Mouse (Mus musculus): ENCODE measurements at regions not wholly inside any gene's neighbourhood (a gene's known extent, or its start where the extent isn't known, plus 50 kb on each side); places are given as distances from the start of the nearest gene placed in this dataset.

DNA sequence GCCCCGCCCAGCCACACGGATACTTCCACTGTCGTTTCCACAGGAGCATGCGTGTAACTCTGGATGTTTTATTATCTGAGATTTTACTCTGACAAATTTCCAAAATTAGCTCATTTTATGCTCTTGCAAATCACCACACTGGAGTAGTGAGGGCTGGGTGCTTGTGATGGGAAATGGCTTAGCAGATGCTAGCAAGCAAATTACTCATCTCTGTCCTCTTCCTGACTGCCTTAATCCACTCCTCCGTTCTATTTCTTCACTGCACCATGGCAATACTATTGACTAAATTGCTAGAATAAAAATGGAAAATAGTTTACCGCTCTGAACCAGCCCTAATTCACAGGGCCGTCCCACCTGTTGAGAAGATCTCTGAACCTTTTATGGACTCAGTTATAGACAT is 223.8 kb downstream of the Xpnpep1 start:
- Histone ChIP-seq H3K27me3 (replicated peaks) (no peaks in the 10 kb centered on the region), H3K79me2 (replicated peaks; ENCODE audit: control insufficient read depth, extremely low read depth, insufficient read depth, poor library complexity, severe bottlenecking) (no peaks in the 10 kb centered on the region), H3K9ac (ENCODE audit: insufficient read depth, low read depth) (no peak overlapping the region), H3K27ac (ENCODE audit: insufficient read depth, low read depth) (no peak overlapping the region), H3K36me3 (replicated peaks in 1 of 2; ENCODE audit: control insufficient read depth in 1 of 2, insufficient read depth in 1 of 2, low read length in 1 of 2) (no peaks in the 10 kb centered on the region), H3K4me2 (ENCODE audit: insufficient read depth, low read depth, poor library complexity, severe bottlenecking) (no peak overlapping the region), H3K4me1 (ENCODE audit: control insufficient read depth in 1 of 2, insufficient read depth in 2 of 2) (no peaks in the 10 kb centered on the region), H3K4me3 (replicated peaks in 1 of 3; ENCODE audit: low read depth in 2 of 3, low read length in 2 of 3, poor library complexity in 1 of 3) (no peak overlapping the region), H3K9me3 (replicated peaks; ENCODE audit: low read length) (no peaks in the 10 kb centered on the region)
- DNase-seq (ENCODE audit: extremely low read depth), result no peak
- dilution Hi-C loops (cut with MboI; ENCODE audit: extremely low pct_ligation_motif_present, extremely low pct_unique_long_range_greater_than_20kb, low sequenced_read_pairs), result no loop called here
- TF ChIP-seq RCOR1 (conservative IDR thresholded peaks at IDR 0.05; ENCODE audit: low read depth, low read length) (no peak), MXI1 (IDR thresholded peaks at IDR 0.05; ENCODE audit: low read depth, low read length) (no peak), MAFK (IDR thresholded peaks at IDR 0.05; ENCODE audit: insufficient replicate concordance, low read length) (no peak)
- in situ Hi-C loops (cut with MboI; ENCODE audit: low pct_ligation_motif_present, low pct_unique_long_range_greater_than_20kb, low sequenced_read_pairs), result no loop called here

- Histone ChIP-seq H3K4me1 (ENCODE audit: control insufficient read depth in 1 of 2, insufficient read depth in 2 of 2) (no peaks in the 10 kb centered on the region), H3K9ac (ENCODE audit: insufficient read depth, low read depth) (no peak overlapping the region), H3K4me3 (replicated peaks in 1 of 3; ENCODE audit: low read depth in 2 of 3, low read length in 2 of 3, poor library complexity in 1 of 3) (no peak overlapping the region), H3K9me3 (replicated peaks; ENCODE audit: low read length) (no peaks in the 10 kb centered on the region), H3K4me2 (ENCODE audit: insufficient read depth, low read depth, poor library complexity, severe bottlenecking) (peak overlapping the region; percentile 29; the same call in 1 of the 2 replicates), H3K27me3 (replicated peaks) (no peaks in the 10 kb centered on the region), H3K27ac (ENCODE audit: insufficient read depth, low read depth) (no peak overlapping the region), H3K79me2 (replicated peaks; ENCODE audit: control insufficient read depth, extremely low read depth, insufficient read depth, poor library complexity, severe bottlenecking) (no peaks in the 10 kb centered on the region), H3K36me3 (replicated peaks in 1 of 2; ENCODE audit: control insufficient read depth in 1 of 2, insufficient read depth in 1 of 2, low read length in 1 of 2) (no peaks in the 10 kb centered on the region)
- dilution Hi-C loops (cut with MboI; ENCODE audit: extremely low pct_ligation_motif_present, extremely low pct_unique_long_range_greater_than_20kb, low sequenced_read_pairs) (no loop called here), in situ Hi-C loops (cut with MboI; ENCODE audit: low pct_ligation_motif_present, low pct_unique_long_range_greater_than_20kb, low sequenced_read_pairs) (no loop called here)
- TF ChIP-seq JUND (conservative IDR thresholded peaks at IDR 0.05; ENCODE audit: low read depth, low read length) (no peak), E2F4 (IDR thresholded peaks at IDR 0.05; ENCODE audit: insufficient replicate concordance, low read depth, low read length) (no peak), NRF1 (IDR thresholded peaks at IDR 0.05; ENCODE audit: low read depth, low read length) (no peak), MAX (IDR thresholded peaks at IDR 0.05; ENCODE audit: low read length) (no peak), MAFK (IDR thresholded peaks at IDR 0.05; ENCODE audit: insufficient replicate concordance, low read length) (no peak), CTCF (conservative IDR thresholded peaks at IDR 0.05 in 1 of 2, IDR thresholded peaks at IDR 0.05 in 1 of 2; ENCODE audit: low read depth in 2 of 2, low read length in 2 of 2) (no peak)
- DNase-seq (ENCODE audit: extremely low read depth), result peak; percentile 2
These were observed 228.0 kb downstream of the Xpnpep1 start for GRCm38 (mm10) chr19:52812046-52812445.

DNA sequence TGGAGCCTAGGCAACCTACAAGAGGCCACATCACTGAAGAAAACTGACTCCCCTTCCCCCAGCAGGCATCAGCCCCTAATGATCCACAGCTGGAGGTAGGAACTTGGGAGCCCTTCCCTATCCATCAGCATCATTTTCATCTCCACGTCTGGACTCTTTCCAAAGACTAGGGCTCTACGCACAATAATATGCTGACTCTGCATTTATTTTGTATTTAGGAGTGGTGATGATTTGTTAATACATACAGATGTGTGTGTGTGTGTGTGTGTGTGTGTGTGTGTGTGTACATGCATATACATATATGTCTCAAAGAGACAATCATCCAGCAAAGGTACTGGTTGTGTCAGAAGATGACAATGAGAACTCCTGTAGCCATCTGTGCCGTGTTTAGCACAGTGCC is 251.2 kb downstream of the Xpnpep1 start:
- H3K9me3 ChIP-seq (replicated peaks; ENCODE audit: low read length), result no peaks in the 10 kb centered on the region
- H3K79me2 ChIP-seq (replicated peaks; ENCODE audit: control insufficient read depth, extremely low read depth, insufficient read depth, poor library complexity, severe bottlenecking), result no peaks in the 10 kb centered on the region
- H3K27ac ChIP-seq (ENCODE audit: insufficient read depth, low read depth), result no peak overlapping the region
- H3K27me3 ChIP-seq (replicated peaks), result no peaks in the 10 kb centered on the region
- no peak overlapping the region for H3K4me3 ChIP-seq (replicated peaks in 1 of 3; ENCODE audit: low read depth in 2 of 3, low read length in 2 of 3, poor library complexity in 1 of 3)
- no peak for DNase-seq (ENCODE audit: extremely low read depth)
- in situ Hi-C loops (cut with MboI; ENCODE audit: low pct_ligation_motif_present, low pct_unique_long_range_greater_than_20kb, low sequenced_read_pairs), result no loop called here
- no peak overlapping the region for H3K4me2 ChIP-seq (ENCODE audit: insufficient read depth, low read depth, poor library complexity, severe bottlenecking)
- H3K36me3 ChIP-seq (replicated peaks in 1 of 2; ENCODE audit: control insufficient read depth in 1 of 2, insufficient read depth in 1 of 2, low read length in 1 of 2), result no peaks in the 10 kb centered on the region
- H3K4me1 ChIP-seq (ENCODE audit: control insufficient read depth in 1 of 2, insufficient read depth in 2 of 2), result no peaks in the 10 kb centered on the region
- TF ChIP-seq MAFK (IDR thresholded peaks at IDR 0.05; ENCODE audit: insufficient replicate concordance, low read length), result peak; percentile 90
- no peak for TF ChIP-seq ELF1 (IDR thresholded peaks at IDR 0.05; ENCODE audit: low read depth, low read length)
- H3K9ac ChIP-seq (ENCODE audit: insufficient read depth, low read depth), result no peak overlapping the region
- dilution Hi-C loops (cut with MboI; ENCODE audit: extremely low pct_ligation_motif_present, extremely low pct_unique_long_range_greater_than_20kb, low sequenced_read_pairs), result no loop called here
